In the genomic region with DNA sequence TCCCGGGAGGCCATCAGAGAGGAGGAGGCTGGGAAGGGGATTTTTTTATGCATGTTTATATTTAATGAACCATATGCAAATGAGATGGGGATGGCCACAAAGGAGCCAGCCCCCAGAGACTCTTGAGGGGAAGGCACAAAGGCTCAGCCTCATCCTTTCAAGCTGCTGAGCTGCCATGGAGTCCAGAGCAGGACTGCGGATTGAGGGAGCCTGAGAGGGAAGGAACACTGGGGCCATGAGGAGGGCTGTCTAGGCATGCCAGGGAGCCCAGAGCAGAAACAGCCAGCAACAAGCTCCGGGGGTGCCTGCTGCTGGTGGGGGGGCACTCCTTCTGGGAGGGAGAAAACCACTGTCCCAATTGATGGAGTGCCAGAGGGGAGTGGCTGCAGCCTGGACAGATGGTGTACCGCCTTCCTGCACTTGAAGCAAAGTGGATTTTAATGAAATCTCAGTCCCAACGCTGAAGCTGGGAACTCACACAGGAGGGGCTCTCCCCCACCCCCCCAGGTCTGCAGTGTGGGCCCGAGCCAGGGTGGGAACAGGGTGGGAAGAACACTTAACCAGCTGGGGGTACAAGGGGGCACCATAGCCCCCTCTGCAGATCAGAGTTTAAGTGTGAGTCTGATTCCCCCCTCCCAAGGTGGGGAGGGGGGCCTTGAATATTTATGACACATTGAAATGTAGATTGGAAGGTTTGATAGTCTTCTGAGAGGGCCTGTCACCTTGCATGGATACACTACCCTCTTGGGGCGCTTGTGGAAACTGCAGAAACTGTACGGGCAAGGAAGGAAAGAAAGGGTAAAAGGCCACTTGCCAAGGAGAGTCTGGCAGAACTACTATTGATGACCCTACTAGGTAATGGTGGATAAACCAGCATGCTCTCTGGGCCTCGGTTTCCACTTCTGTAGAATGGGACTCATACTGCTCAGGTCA, we compare ENCODE assay signal across 10 mouse cellular contexts. TPM values are rescaled to one million over a fixed set of nuclear protein-coding genes. Genes with fewer than 3 reads are reported as not detected.
DNase-seq lines count a peak whose midpoint lies in the region; ATAC-seq and TF ChIP-seq lines count a peak whose summit lies in the region.
"Had no signal": no experiment of that assay in that cellular context is flagged by ENCODE, and none has a peak within 500 bp of the region (broad histone marks: within the 10 kb centered on the region; RNA-seq: fewer than 3 reads in every experiment).

No protein-coding gene starts in this region.

- TF ChIP-seq RAD21 in CH12.LX (IDR thresholded peaks at IDR 0.05; ENCODE audit: low read depth, low read length), result peak; percentile 38

- dilution Hi-C loops in CH12.LX (cut with MboI; ENCODE audit: extremely low pct_ligation_motif_present, extremely low pct_unique_long_range_greater_than_20kb, low sequenced_read_pairs), result no loop called here

- TF ChIP-seq EP300 in CH12.LX (IDR thresholded peaks at IDR 0.05; ENCODE audit: low read length), result no peak

- TF ChIP-seq CTCF in CH12.LX (conservative IDR thresholded peaks at IDR 0.05 in 1 of 2, IDR thresholded peaks at IDR 0.05 in 1 of 2; ENCODE audit: low read depth in 2 of 2, low read length in 2 of 2), result peak in 1 of 2 experiments; percentile 42; a peak in 2 of 4 replicates

- 13% methylated on average over 9 of the region's 9 CpGs for WGBS in forebrain, embryonic 16.5 days
- 12% methylated on average over 9 of the region's 9 CpGs for WGBS in midbrain, embryonic 13.5 days

- peaks cover 10 to 44% of the 10 kb centered on the region in 2 experiments; a peak in 3 of 4 replicates for H3K4me1 ChIP-seq in CH12.LX (ENCODE audit: control insufficient read depth in 1 of 2, insufficient read depth in 2 of 2)
- H3K4me1 ChIP-seq in forebrain, embryonic 16.5 days (replicated peaks; ENCODE audit: control insufficient read depth, insufficient read depth, low read length), result peaks cover 61% of the 10 kb centered on the region
- peaks cover 68% of the 10 kb centered on the region for H3K4me1 ChIP-seq in midbrain, embryonic 13.5 days (replicated peaks)

- H3K27me3 ChIP-seq in CH12.LX (replicated peaks), result peaks cover 33% of the 10 kb centered on the region
- H3K27me3 ChIP-seq in forebrain, embryonic 16.5 days (replicated peaks; ENCODE audit: control insufficient read depth, insufficient read depth, low read length), result no peaks in the 10 kb centered on the region
- no peaks in the 10 kb centered on the region for H3K27me3 ChIP-seq in midbrain, embryonic 13.5 days

- DNase-seq in CH12.LX (ENCODE audit: extremely low read depth) (peak; percentile 73), ES-CJ7 (ENCODE audit: low read depth, low spot score) (peak; percentile 70)
- no peak for DNase-seq in T-cell, adult 2 months (ENCODE audit: low spot score)
- DNase-seq in cerebellum, adult 11 months, result no peak
- no peak for DNase-seq in thymus, postnatal 36 days
- DNase-seq: kidney, postnatal 4 days; thymus, adult 18-20 months had no signal

- peak; percentile 70 for ATAC-seq in forebrain, embryonic 16.5 days
- ATAC-seq in midbrain, embryonic 13.5 days, result peak; percentile 80

- in situ Hi-C loops in CH12.LX (cut with MboI; ENCODE audit: low pct_ligation_motif_present, low pct_unique_long_range_greater_than_20kb, low sequenced_read_pairs), result loop anchor here (5.0 kb wide), 1 partner anchor 39 kb away; no protein-coding TSS in a partner anchor

- H3K27ac ChIP-seq in CH12.LX (ENCODE audit: insufficient read depth, low read depth), result no peak overlapping the region
- peak overlapping the region; percentile 89 for H3K27ac ChIP-seq in forebrain, embryonic 16.5 days (ENCODE audit: low read length)
- H3K27ac ChIP-seq in midbrain, embryonic 13.5 days, result peak overlapping the region; percentile 95
- H3K27ac ChIP-seq: liver, embryonic 14.5 days had no signal

- peak overlapping the region; percentile 37 for H3K4me2 ChIP-seq in CH12.LX (ENCODE audit: insufficient read depth, low read depth, poor library complexity, severe bottlenecking)
- H3K4me2 ChIP-seq in forebrain, embryonic 16.5 days (ENCODE audit: low read length), result peak overlapping the region; percentile 12; the same call in 1 of the 2 replicates
- peak overlapping the region; percentile 33 for H3K4me2 ChIP-seq in midbrain, embryonic 13.5 days (replicated peaks)

- H3K79me2 ChIP-seq in CH12.LX (replicated peaks; ENCODE audit: control insufficient read depth, extremely low read depth, insufficient read depth, poor library complexity, severe bottlenecking), result no peaks in the 10 kb centered on the region

- H3K4me3 ChIP-seq in CH12.LX (replicated peaks in 1 of 3; ENCODE audit: low read depth in 2 of 3, low read length in 2 of 3, poor library complexity in 1 of 3), result peak overlapping the region; percentile 21 to 37 (median 24)
- no peak overlapping the region for H3K4me3 ChIP-seq in forebrain, embryonic 16.5 days (replicated peaks; ENCODE audit: low read length)
- H3K4me3 ChIP-seq in midbrain, embryonic 13.5 days (replicated peaks), result no peak overlapping the region

- no peak overlapping the region for H3K9ac ChIP-seq in CH12.LX (ENCODE audit: insufficient read depth, low read depth)
- peak overlapping the region; percentile 22 for H3K9ac ChIP-seq in forebrain, embryonic 16.5 days (replicated peaks; ENCODE audit: low read depth, low read length)
- peak overlapping the region; percentile 46 for H3K9ac ChIP-seq in midbrain, embryonic 13.5 days (replicated peaks)
- H3K9ac ChIP-seq: liver, embryonic 14.5 days had no signal

- peaks cover 4% of the 10 kb centered on the region for H3K9me3 ChIP-seq in CH12.LX (replicated peaks; ENCODE audit: low read length)
- H3K9me3 ChIP-seq in forebrain, embryonic 16.5 days (ENCODE audit: control insufficient read depth, low read length), result no peaks in the 10 kb centered on the region
- no peaks in the 10 kb centered on the region for H3K9me3 ChIP-seq in midbrain, embryonic 13.5 days

- no peaks in the 10 kb centered on the region for H3K36me3 ChIP-seq in CH12.LX (replicated peaks in 1 of 2; ENCODE audit: control insufficient read depth in 1 of 2, insufficient read depth in 1 of 2, low read length in 1 of 2)
- no peaks in the 10 kb centered on the region for H3K36me3 ChIP-seq in forebrain, embryonic 16.5 days (ENCODE audit: control insufficient read depth, insufficient read depth)
- peaks cover 20% of the 10 kb centered on the region for H3K36me3 ChIP-seq in midbrain, embryonic 13.5 days

- no peak for TF ChIP-seq POLR2A in CH12.LX (IDR thresholded peaks at IDR 0.05; ENCODE audit: low read depth, low read length)

TF ChIP-seq in CH12.LX, 34 proteins besides CTCF, POLR2A, EP300 and RAD21:
- no peak for TF ChIP-seq ELF1 (IDR thresholded peaks at IDR 0.05; ENCODE audit: low read depth, low read length)
- TF ChIP-seq JUND (conservative IDR thresholded peaks at IDR 0.05; ENCODE audit: low read depth, low read length), result no peak
- TF ChIP-seq TCF12 (IDR thresholded peaks at IDR 0.05; ENCODE audit: low read depth, low read length), result 0 out of 2 replicates have a peak, but pooled peaks have one; percentile 1
- 0 out of 2 replicates have a peak, but pooled peaks have one; percentile 3 for TF ChIP-seq BHLHE40 (IDR thresholded peaks at IDR 0.05; ENCODE audit: low read depth, low read length)
- TF ChIP-seq ETS1 (conservative IDR thresholded peaks at IDR 0.05; ENCODE audit: low read depth, low read length), result peak; percentile 5; the same call in 1 of the 2 replicates

RNA-seq across cellular contexts. Expression of a gene that starts 18.9 kb away (rescaled TPM):
- 1.3 and 1.7 TPM in 2 replicates for total RNA-seq in CH12.LX (2012; rRNA removed)
- total RNA-seq in CH12.LX (2014; rRNA removed), result 0.44 and 0.46 TPM in 2 replicates
- 0.81 and 0.94 TPM in 2 replicates for polyA plus RNA-seq in CH12.LX (2012; ENCODE audit: insufficient read length, low read depth)
- polyA plus RNA-seq in forebrain, embryonic 16.5 days (2015; fragmentation: Nextera tagmentation; extraction: Ambion mirVana), result 5.4 and 6.6 TPM in 2 replicates
- 4.8 and 5.6 TPM in 2 replicates for polyA plus RNA-seq in midbrain, embryonic 13.5 days (2015; fragmentation: Nextera tagmentation; extraction: Ambion mirVana)

RNA-seq across cellular contexts. Expression of a gene that starts 35.2 kb away (rescaled TPM):
- total RNA-seq in CH12.LX (2012; rRNA removed) (0.21 TPM in 1 of 2 replicates, not detected in the other), CH12.LX (2014; rRNA removed) (not detected in 2 replicates)
- 0.20 and 0.26 TPM in 2 replicates for polyA plus RNA-seq in CH12.LX (2012; ENCODE audit: insufficient read length, low read depth)
- polyA plus RNA-seq in forebrain, embryonic 16.5 days (2015; fragmentation: Nextera tagmentation; extraction: Ambion mirVana), result 8.3 and 8.5 TPM in 2 replicates
- 23.5 and 25.2 TPM in 2 replicates for polyA plus RNA-seq in midbrain, embryonic 13.5 days (2015; fragmentation: Nextera tagmentation; extraction: Ambion mirVana)

Comparison
In these comparisons a context has a peak if more than half of its experiments do, and no peak if none do; other contexts are left out.
1. DNase-seq: peak in CH12.LX (single experiment) and ES-CJ7 (single experiment); none in T-cell, adult 2 months (single experiment), cerebellum, adult 11 months (single experiment) and thymus, postnatal 36 days (0 of 2).
2. H3K4me3 ChIP-seq: peak in CH12.LX (3 of 3); none in forebrain, embryonic 16.5 days (single experiment) and midbrain, embryonic 13.5 days (single experiment).
3. Peak in every context shown above with its lines, with median percentiles within 50 percentile points of each other: H3K4me2 ChIP-seq.